In genomic region chr4:148662168-148662965, GRCm38 (mm10) we compare ENCODE assay signal across 8 mouse cellular contexts. TPM values are rescaled to one million over a fixed set of nuclear protein-coding genes. Genes with fewer than 3 reads are reported as not detected.
DNase-seq lines count a peak whose midpoint lies in the region; ATAC-seq lines count a peak whose summit lies in the region.

No protein-coding gene starts in this region.

- no peak overlapping the region for H3K4me3 ChIP-seq in embryonic facial prominence, embryonic 11.5 days (ENCODE audit: low read depth, low read length)
- H3K4me3 ChIP-seq in heart, embryonic 11.5 days (ENCODE audit: low read depth, low read length) = no peak overlapping the region
- H3K4me3 ChIP-seq in kidney, embryonic 15.5 days (replicated peaks) = no peak overlapping the region
- no peak overlapping the region; the same call in 1 of the 2 replicates for H3K4me3 ChIP-seq in liver, embryonic 12.5 days

- DNase-seq in B cell, adult 2 months = peak; percentile 80 to 82
- peak; percentile 79 to 85 for DNase-seq in adrenal gland, postnatal 36 days
- peak; percentile 85 for DNase-seq in embryonic facial prominence, embryonic 11.5 days (ENCODE audit: low spot score)
- DNase-seq in naive thymus-derived CD4-positive, alpha-beta T cell, adult 2 months (ENCODE audit: low read depth) = peak; percentile 83
- peak; percentile 61 to 83 for DNase-seq in thymus, postnatal 10 days (ENCODE audit: low spot score in 2 of 2)

- 39% methylated on average over 21 of the region's 21 CpGs for WGBS in embryonic facial prominence, embryonic 11.5 days
- WGBS in heart, embryonic 11.5 days (ENCODE audit: insufficient replicate concordance) = 31% methylated on average over 21 of the region's 21 CpGs
- 32% methylated on average over 21 of the region's 21 CpGs for WGBS in kidney, embryonic 15.5 days
- 27% methylated on average over 21 of the region's 21 CpGs for WGBS in liver, embryonic 12.5 days (ENCODE audit: insufficient replicate concordance)

- H3K36me3 ChIP-seq in embryonic facial prominence, embryonic 11.5 days (replicated peaks; ENCODE audit: control insufficient read depth, insufficient read depth, low read depth, low read length) = no peaks in the 10 kb centered on the region
- H3K36me3 ChIP-seq in heart, embryonic 11.5 days (ENCODE audit: control insufficient read depth, insufficient read depth, low read length) = no peaks in the 10 kb centered on the region
- H3K36me3 ChIP-seq in kidney, embryonic 15.5 days = no peaks in the 10 kb centered on the region
- H3K36me3 ChIP-seq in liver, embryonic 12.5 days = no peaks in the 10 kb centered on the region

- no peak overlapping the region for H3K9ac ChIP-seq in embryonic facial prominence, embryonic 11.5 days (replicated peaks; ENCODE audit: low read length)
- H3K9ac ChIP-seq in heart, embryonic 11.5 days (ENCODE audit: low read depth, low read length) = no peak overlapping the region
- no peak overlapping the region for H3K9ac ChIP-seq in kidney, embryonic 15.5 days
- no peak overlapping the region for H3K9ac ChIP-seq in liver, embryonic 12.5 days

- H3K27ac ChIP-seq in embryonic facial prominence, embryonic 11.5 days (replicated peaks; ENCODE audit: low read depth, low read length) = no peak overlapping the region
- H3K27ac ChIP-seq in heart, embryonic 11.5 days (ENCODE audit: low read depth, low read length) = peak overlapping the region; percentile 10; the same call in 1 of the 2 replicates
- no peak overlapping the region for H3K27ac ChIP-seq in kidney, embryonic 15.5 days
- H3K27ac ChIP-seq in liver, embryonic 12.5 days = no peak overlapping the region

- H3K4me1 ChIP-seq in embryonic facial prominence, embryonic 11.5 days (ENCODE audit: control insufficient read depth, insufficient read depth, low read length) = no peaks in the 10 kb centered on the region
- peaks cover 22% of the 10 kb centered on the region for H3K4me1 ChIP-seq in heart, embryonic 11.5 days (ENCODE audit: control insufficient read depth, insufficient read depth, low read length)
- H3K4me1 ChIP-seq in kidney, embryonic 15.5 days = peaks cover 16% of the 10 kb centered on the region
- peaks cover 11% of the 10 kb centered on the region; the same call in 1 of the 2 replicates for H3K4me1 ChIP-seq in liver, embryonic 12.5 days

- ATAC-seq in embryonic facial prominence, embryonic 11.5 days (replicated peaks; ENCODE audit: insufficient number of reproducible peaks, low FRiP score, low TSS enrichment, low read depth) = no peak
- ATAC-seq in heart, embryonic 11.5 days (replicated peaks; ENCODE audit: insufficient number of reproducible peaks, low FRiP score, low TSS enrichment) = no peak
- ATAC-seq in kidney, embryonic 15.5 days (replicated peaks; ENCODE audit: low FRiP score) = no peak
- ATAC-seq in liver, embryonic 12.5 days = 0 out of 2 replicates have a peak, but pooled peaks have one; percentile 36

- H3K4me2 ChIP-seq in embryonic facial prominence, embryonic 11.5 days (ENCODE audit: low read depth, low read length) = no peak overlapping the region
- peak overlapping the region; percentile 55 for H3K4me2 ChIP-seq in heart, embryonic 11.5 days
- peak overlapping the region; percentile 44 for H3K4me2 ChIP-seq in kidney, embryonic 15.5 days
- peak overlapping the region; percentile 49 for H3K4me2 ChIP-seq in liver, embryonic 12.5 days

- H3K9me3 ChIP-seq in embryonic facial prominence, embryonic 11.5 days (replicated peaks; ENCODE audit: control insufficient read depth, low read length) = no peaks in the 10 kb centered on the region
- H3K9me3 ChIP-seq in heart, embryonic 11.5 days (replicated peaks; ENCODE audit: control insufficient read depth, low read length) = no peaks in the 10 kb centered on the region
- H3K9me3 ChIP-seq in kidney, embryonic 15.5 days (replicated peaks) = no peaks in the 10 kb centered on the region
- no peaks in the 10 kb centered on the region for H3K9me3 ChIP-seq in liver, embryonic 12.5 days (replicated peaks)

- no peaks in the 10 kb centered on the region for H3K27me3 ChIP-seq in embryonic facial prominence, embryonic 11.5 days (ENCODE audit: control insufficient read depth, insufficient read depth, low read length)
- H3K27me3 ChIP-seq in heart, embryonic 11.5 days (ENCODE audit: control insufficient read depth, insufficient read depth, low read length) = peaks cover 7% of the 10 kb centered on the region
- H3K27me3 ChIP-seq in kidney, embryonic 15.5 days = peaks cover 4% of the 10 kb centered on the region; the same call in 1 of the 2 replicates
- peaks cover 46% of the 10 kb centered on the region for H3K27me3 ChIP-seq in liver, embryonic 12.5 days (replicated peaks)

RNA-seq across cellular contexts. Expression of gene Gm572, which starts 19.2 kb away (rescaled TPM):
- total RNA-seq in adrenal gland, postnatal 36 days (2021) = not detected
- polyA plus RNA-seq in embryonic facial prominence, embryonic 11.5 days (2014; fragmentation: Nextera tagmentation; extraction: Ambion mirVana) = not detected in 2 replicates
- 0.19 and 0.27 TPM in 2 replicates for polyA plus RNA-seq in heart, embryonic 11.5 days (2014; fragmentation: Nextera tagmentation; extraction: Ambion mirVana)
- polyA plus RNA-seq in kidney, embryonic 15.5 days (2015; fragmentation: Nextera tagmentation; extraction: Ambion mirVana) = not detected in 2 replicates
- not detected in 2 replicates for polyA plus RNA-seq in liver, embryonic 12.5 days (2016; fragmentation: Nextera tagmentation; extraction: Ambion mirVana)

RNA-seq across cellular contexts. Expression of gene Tardbp, which starts 35.5 kb away (rescaled TPM):
- 100 to 1,000 TPM; 233 to 286 TPM for total RNA-seq in adrenal gland, postnatal 36 days (2021)
- 206 and 240 TPM in 2 replicates for polyA plus RNA-seq in embryonic facial prominence, embryonic 11.5 days (2014; fragmentation: Nextera tagmentation; extraction: Ambion mirVana)
- polyA plus RNA-seq in heart, embryonic 11.5 days (2014; fragmentation: Nextera tagmentation; extraction: Ambion mirVana) = 118 and 135 TPM in 2 replicates
- 360 and 392 TPM in 2 replicates for polyA plus RNA-seq in kidney, embryonic 15.5 days (2015; fragmentation: Nextera tagmentation; extraction: Ambion mirVana)
- 220 and 226 TPM in 2 replicates for polyA plus RNA-seq in liver, embryonic 12.5 days (2016; fragmentation: Nextera tagmentation; extraction: Ambion mirVana)
